Mouse (Mus musculus) G1E (cell line): ENCODE measurements around the gene Slc2a4.

ENCODE experiments used
- CTCF ChIP-seq: IDR thresholded peaks from 2 replicates; pipeline ENCODE4 v1.5.1; 2012; ENCODE audit warnings: low read depth, low read length, inconsistent platforms, mixed read lengths
- GATA1 ChIP-seq: IDR thresholded peaks from 2 replicates; pipeline ENCODE4 v1.6.1; 2012; ENCODE audit warnings: borderline replicate concordance, low read length, inconsistent platforms, mixed read lengths
- TAL1 ChIP-seq: conservative IDR thresholded peaks from 2 replicates; pipeline ENCODE4 v1.6.1; 2012; ENCODE audit warnings: low read depth, low read length, inconsistent platforms, mixed read lengths

GRCm38 (mm10) chr11:69919053-69919452, 28.9 kb downstream of the Slc2a4 start:
- TF ChIP-seq CTCF (no peak), TAL1 (no peak), GATA1 (no peak)
